Comparison of ENCODE assay signal across 11 mouse cellular contexts in genomic region chr12:81160425-81160824, GRCm38 (mm10).
"Had no signal": no experiment of that assay in that cellular context is flagged by ENCODE, and none has a peak within 500 bp of the region (broad histone marks: within the 10 kb centered on the region; RNA-seq: fewer than 3 reads in every experiment).

No protein-coding gene starts in this region.

- DNase-seq: heart, postnatal 10 days; heart, postnatal 14 days; heart, postnatal 36 days; kidney, adult 11 months; kidney, adult 18-20 months; kidney, adult 2 months; kidney, adult 8-10 months; kidney, adult 9 months; kidney, postnatal 14 days; layer of hippocampus, adult 9-11 months; layer of hippocampus, postnatal 36 days had no signal
